Mouse (Mus musculus): ENCODE measurements around the gene Snx10. TPM values are rescaled to one million over a fixed set of nuclear protein-coding genes. Genes with fewer than 3 reads are reported as not detected.

Snx10 gene
- polyA plus RNA-seq, 1 experiment from 2014 or later = 17.6 TPM

DNA sequence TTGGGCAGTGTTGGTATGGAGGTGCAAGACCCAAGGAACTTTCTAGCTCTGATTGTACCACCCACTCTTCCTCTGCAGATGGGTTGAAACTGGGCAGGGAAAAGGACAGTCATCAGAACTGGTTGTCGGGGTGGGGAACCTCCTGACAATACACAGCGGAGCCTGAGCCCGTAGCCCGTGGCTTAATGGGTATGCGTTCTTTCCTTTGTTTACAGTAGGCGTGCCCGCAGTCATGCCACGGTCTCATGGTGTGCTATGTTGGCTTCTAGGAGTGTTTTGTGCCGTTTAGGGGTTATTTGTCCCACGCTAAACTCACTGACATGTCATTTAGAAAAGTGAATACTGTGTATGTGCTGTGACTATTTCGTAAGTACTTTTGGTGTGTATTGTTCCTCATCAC is 90.0 kb downstream of the Snx10 start:
- ATAC-seq (ENCODE audit: insufficient number of reproducible peaks, insufficient read depth, low FRiP score, low read depth) = no peak
- H3K4me1 ChIP-seq (ENCODE audit: control insufficient read depth, insufficient read depth, low read length) = no peaks in the 10 kb centered on the region
- WGBS = 68% methylated on average over 11 of the region's 11 CpGs

DNA sequence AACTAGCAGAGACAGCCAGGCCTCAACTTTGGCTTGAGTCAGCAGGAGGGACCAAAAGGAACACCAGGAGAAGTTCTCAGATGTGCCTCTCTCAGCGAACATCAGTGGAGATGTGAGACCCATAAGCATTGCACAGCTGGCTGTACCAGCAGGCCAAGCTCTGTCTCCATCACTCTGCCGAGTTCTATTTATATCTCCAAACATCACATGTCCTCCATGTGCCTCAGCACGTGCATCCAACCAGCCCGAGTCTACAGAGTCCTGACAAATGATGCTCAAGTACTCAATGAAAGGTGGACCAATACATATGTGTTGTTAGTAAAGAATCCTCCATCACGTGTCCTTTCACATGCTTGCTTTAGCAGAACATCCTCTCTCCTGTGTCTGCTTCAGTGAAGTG is 103.1 kb downstream of the Snx10 start:
- no peak overlapping the region for H3K4me2 ChIP-seq (replicated peaks; ENCODE audit: low read depth, low read length)
- WGBS = 80% methylated on average over 5 of the region's 5 CpGs
- ATAC-seq (ENCODE audit: insufficient number of reproducible peaks, insufficient read depth, low FRiP score, low read depth) = no peak

More for the DNA sequence above, 90.0 kb downstream of the Snx10 start:
- Histone ChIP-seq H3K4me2 (replicated peaks; ENCODE audit: low read depth, low read length) (no peak overlapping the region), H3K9ac (replicated peaks; ENCODE audit: low read depth, low read length) (no peak overlapping the region), H3K4me3 (ENCODE audit: low read depth, low read length) (no peak overlapping the region), H3K27me3 (ENCODE audit: control insufficient read depth, insufficient read depth, low read length) (no peaks in the 10 kb centered on the region; the same call in 1 of the 2 replicates), H3K27ac (ENCODE audit: low read length) (no peak overlapping the region), H3K36me3 (ENCODE audit: control insufficient read depth, insufficient read depth, low read length) (no peaks in the 10 kb centered on the region), H3K9me3 (ENCODE audit: control insufficient read depth, low read depth, low read length) (no peaks in the 10 kb centered on the region)

DNA sequence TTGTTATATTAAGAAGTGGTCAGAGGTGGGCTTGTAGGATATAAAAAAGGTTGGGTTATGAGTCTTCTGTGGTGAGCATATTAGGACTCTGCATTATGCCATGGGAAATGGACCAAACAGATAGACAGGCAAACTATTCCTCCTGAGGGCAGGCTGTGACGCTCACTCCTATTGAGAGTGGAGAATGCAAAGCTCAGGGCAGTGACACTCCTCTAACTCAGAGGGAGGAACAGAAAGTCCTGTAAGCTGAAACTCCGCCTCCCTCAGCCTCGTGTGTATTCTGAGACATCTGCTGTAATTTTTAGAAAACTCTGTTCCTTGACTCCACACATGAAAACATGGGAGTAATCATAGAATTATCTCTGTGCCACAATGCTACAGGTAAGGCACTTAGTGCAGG is 106.0 kb downstream of the Snx10 start:
- no peak for ATAC-seq (ENCODE audit: insufficient number of reproducible peaks, insufficient read depth, low FRiP score, low read depth)
- Histone ChIP-seq H3K4me3 (ENCODE audit: low read depth, low read length) (no peak overlapping the region), H3K36me3 (ENCODE audit: control insufficient read depth, insufficient read depth, low read length) (no peaks in the 10 kb centered on the region), H3K9ac (replicated peaks; ENCODE audit: low read depth, low read length) (no peak overlapping the region), H3K27me3 (ENCODE audit: control insufficient read depth, insufficient read depth, low read length) (no peaks in the 10 kb centered on the region), H3K27ac (ENCODE audit: low read length) (no peak overlapping the region), H3K4me2 (replicated peaks; ENCODE audit: low read depth, low read length) (no peak overlapping the region), H3K9me3 (ENCODE audit: control insufficient read depth, low read depth, low read length) (no peaks in the 10 kb centered on the region), H3K4me1 (ENCODE audit: control insufficient read depth, insufficient read depth, low read length) (peaks cover 8% of the 10 kb centered on the region)
- WGBS = 39% methylated on average over 3 of the region's 3 CpGs

More for the DNA sequence above, 103.1 kb downstream of the Snx10 start:
- H3K27me3 ChIP-seq (ENCODE audit: control insufficient read depth, insufficient read depth, low read length) = no peaks in the 10 kb centered on the region
- H3K9ac ChIP-seq (replicated peaks; ENCODE audit: low read depth, low read length) = no peak overlapping the region
- no peak overlapping the region for H3K4me3 ChIP-seq (ENCODE audit: low read depth, low read length)
- no peaks in the 10 kb centered on the region for H3K4me1 ChIP-seq (ENCODE audit: control insufficient read depth, insufficient read depth, low read length)
- H3K36me3 ChIP-seq (ENCODE audit: control insufficient read depth, insufficient read depth, low read length) = no peaks in the 10 kb centered on the region
- no peak overlapping the region for H3K27ac ChIP-seq (ENCODE audit: low read length)
- no peaks in the 10 kb centered on the region for H3K9me3 ChIP-seq (ENCODE audit: control insufficient read depth, low read depth, low read length)

DNA sequence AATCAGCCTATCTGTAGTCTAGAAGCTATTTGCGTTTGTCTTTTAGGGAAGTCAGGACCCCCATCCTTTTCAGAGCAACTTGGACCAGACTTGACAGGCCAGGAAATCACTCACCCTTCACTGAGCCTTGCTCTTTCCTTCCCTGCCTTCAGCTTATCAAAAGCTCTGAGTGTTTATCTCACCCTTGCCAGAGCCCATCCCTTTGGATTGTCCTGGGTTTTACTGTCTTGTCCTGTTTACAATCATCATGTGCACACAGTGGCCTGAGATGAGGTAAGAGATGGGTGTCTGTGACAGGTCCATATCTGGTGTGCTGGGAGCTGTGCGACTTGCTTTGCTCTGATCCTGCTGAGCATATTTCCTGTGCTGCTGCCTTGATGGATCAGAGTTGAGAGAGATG is 106.5 kb downstream of the Snx10 start:
- H3K27ac ChIP-seq (ENCODE audit: low read length) = no peak overlapping the region
- H3K4me1 ChIP-seq (ENCODE audit: control insufficient read depth, insufficient read depth, low read length) = peaks cover 8% of the 10 kb centered on the region
- no peak overlapping the region for H3K9ac ChIP-seq (replicated peaks; ENCODE audit: low read depth, low read length)
- ATAC-seq (ENCODE audit: insufficient number of reproducible peaks, insufficient read depth, low FRiP score, low read depth) = no peak
- H3K36me3 ChIP-seq (ENCODE audit: control insufficient read depth, insufficient read depth, low read length) = no peaks in the 10 kb centered on the region
- no peaks in the 10 kb centered on the region for H3K9me3 ChIP-seq (ENCODE audit: control insufficient read depth, low read depth, low read length)
- WGBS = 48% methylated on average over 2 of the region's 2 CpGs
- no peak overlapping the region for H3K4me3 ChIP-seq (ENCODE audit: low read depth, low read length)
- H3K27me3 ChIP-seq (ENCODE audit: control insufficient read depth, insufficient read depth, low read length) = no peaks in the 10 kb centered on the region
- H3K4me2 ChIP-seq (replicated peaks; ENCODE audit: low read depth, low read length) = no peak overlapping the region

DNA sequence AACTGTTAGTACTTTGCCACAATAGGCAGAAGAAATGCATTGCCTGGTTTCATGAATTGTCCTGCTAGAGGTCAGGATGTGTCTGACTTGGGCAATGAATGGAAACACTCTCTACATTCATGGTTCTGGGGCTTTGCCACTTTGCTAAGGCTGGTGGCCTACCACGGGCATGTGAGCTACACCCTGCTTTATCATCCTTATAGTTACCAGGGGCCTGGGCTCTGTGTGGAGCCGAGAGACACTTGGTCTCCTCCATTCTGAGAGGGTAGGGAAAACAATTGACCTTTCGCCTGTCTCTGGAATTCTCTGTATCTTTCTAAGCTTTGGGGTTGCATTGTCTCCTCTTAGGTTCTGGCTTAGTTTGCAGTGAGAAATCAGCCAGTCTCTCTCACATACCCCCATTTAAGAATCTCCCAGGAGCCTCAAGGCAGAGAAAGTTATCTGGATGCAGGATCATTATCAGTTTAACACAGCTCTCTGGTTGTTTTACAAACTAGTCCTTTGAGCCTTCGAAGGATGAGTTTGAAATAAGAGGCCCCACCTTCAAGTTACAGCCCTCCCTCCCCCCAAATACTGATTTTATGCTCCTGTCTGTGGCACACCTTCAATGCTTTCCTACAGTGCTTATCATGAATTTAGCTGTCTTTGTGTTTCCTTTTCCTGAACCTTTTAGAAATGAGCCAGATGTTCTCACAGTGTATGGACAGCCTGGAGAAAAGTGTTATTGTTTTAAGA is 109.4 kb downstream of the Snx10 start:
- 51% methylated on average over 4 of the region's 4 CpGs for WGBS
- H3K36me3 ChIP-seq (ENCODE audit: control insufficient read depth, insufficient read depth, low read length) = no peaks in the 10 kb centered on the region
- H3K27me3 ChIP-seq (ENCODE audit: control insufficient read depth, insufficient read depth, low read length) = no peaks in the 10 kb centered on the region
- no peak; the same call in 1 of the 2 replicates for ATAC-seq (ENCODE audit: insufficient number of reproducible peaks, insufficient read depth, low FRiP score, low read depth)
- no peaks in the 10 kb centered on the region for H3K9me3 ChIP-seq (ENCODE audit: control insufficient read depth, low read depth, low read length)
- H3K4me3 ChIP-seq (ENCODE audit: low read depth, low read length) = no peak overlapping the region
- no peak overlapping the region for H3K9ac ChIP-seq (replicated peaks; ENCODE audit: low read depth, low read length)
- peaks cover 10% of the 10 kb centered on the region for H3K4me1 ChIP-seq (ENCODE audit: control insufficient read depth, insufficient read depth, low read length)
- no peak overlapping the region for H3K27ac ChIP-seq (ENCODE audit: low read length)
- H3K4me2 ChIP-seq (replicated peaks; ENCODE audit: low read depth, low read length) = no peak overlapping the region

DNA sequence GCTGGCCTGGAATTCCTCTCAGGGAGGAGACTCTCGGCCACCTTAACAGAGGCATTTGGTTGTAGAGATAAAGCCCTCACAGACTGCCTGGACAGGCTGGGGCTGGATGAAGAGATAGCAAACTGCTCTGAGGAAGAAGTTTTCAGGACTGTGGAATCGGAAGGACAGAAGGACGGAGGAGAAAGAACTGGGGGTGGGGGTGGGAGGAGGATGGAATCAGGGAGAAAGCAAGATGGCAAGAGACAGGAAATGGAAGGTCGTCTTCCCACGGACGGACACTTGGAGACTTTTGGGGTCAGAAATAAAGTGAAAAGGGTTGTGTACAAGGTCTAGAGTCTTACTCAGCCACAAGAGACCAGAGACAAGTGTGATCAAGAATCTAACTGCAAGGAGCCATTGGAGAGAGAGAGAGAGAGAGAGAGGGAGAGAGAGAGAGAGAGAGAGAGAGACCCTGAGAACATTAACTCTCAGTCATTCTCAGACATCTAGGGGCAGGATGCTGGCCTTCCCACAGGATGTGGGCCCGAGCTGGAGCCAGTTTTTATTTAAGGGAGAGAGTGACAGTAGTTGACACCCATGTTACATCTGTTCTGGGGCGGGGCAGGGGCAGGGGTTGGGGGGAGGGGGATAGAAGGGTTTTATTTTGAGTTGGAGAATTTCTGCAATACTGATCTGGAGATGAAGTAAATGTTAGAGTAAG is 110.1 kb downstream of the Snx10 start:
- peak overlapping the region; percentile 21; the same call in 1 of the 2 replicates for H3K27ac ChIP-seq (ENCODE audit: low read length)
- H3K27me3 ChIP-seq (ENCODE audit: control insufficient read depth, insufficient read depth, low read length) = no peaks in the 10 kb centered on the region
- no peak overlapping the region for H3K4me2 ChIP-seq (replicated peaks; ENCODE audit: low read depth, low read length)
- 24% methylated on average over 8 of the region's 8 CpGs for WGBS
- no peak overlapping the region for H3K4me3 ChIP-seq (ENCODE audit: low read depth, low read length)
- no peak for ATAC-seq (ENCODE audit: insufficient number of reproducible peaks, insufficient read depth, low FRiP score, low read depth)
- H3K9me3 ChIP-seq (ENCODE audit: control insufficient read depth, low read depth, low read length) = no peaks in the 10 kb centered on the region
- H3K36me3 ChIP-seq (ENCODE audit: control insufficient read depth, insufficient read depth, low read length) = no peaks in the 10 kb centered on the region
- peaks cover 10% of the 10 kb centered on the region for H3K4me1 ChIP-seq (ENCODE audit: control insufficient read depth, insufficient read depth, low read length)
- H3K9ac ChIP-seq (replicated peaks; ENCODE audit: low read depth, low read length) = no peak overlapping the region

DNA sequence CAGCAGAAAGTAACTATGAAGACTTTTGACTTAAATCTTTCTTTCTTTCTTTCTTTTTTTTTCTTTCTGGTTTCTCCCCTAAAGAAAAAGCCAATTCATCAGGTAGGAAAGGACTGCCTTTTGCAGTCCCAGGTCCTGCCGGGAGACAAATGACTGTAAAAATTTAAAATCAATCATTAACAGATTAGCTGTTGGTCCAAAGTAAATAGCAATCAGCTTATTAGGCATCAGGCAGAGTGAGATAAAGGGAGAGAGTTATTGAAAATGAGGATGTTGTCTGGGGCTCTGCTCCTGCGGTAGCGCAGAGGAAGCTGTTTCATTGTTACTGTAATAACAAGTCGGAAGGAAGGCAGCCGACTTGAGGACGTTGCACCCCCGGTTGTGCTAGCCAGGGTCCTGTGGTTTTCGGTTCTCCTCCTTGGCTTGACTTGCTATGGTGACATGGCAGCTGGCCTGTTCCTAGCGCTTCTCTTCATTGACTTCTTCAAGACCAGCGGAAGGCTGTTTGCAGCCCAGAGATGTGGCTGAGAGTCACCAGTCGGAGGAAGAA is 112.4 kb downstream of the Snx10 start:
- Histone ChIP-seq H3K4me1 (ENCODE audit: control insufficient read depth, insufficient read depth, low read length) (peaks cover 10% of the 10 kb centered on the region), H3K27me3 (ENCODE audit: control insufficient read depth, insufficient read depth, low read length) (no peaks in the 10 kb centered on the region), H3K4me3 (ENCODE audit: low read depth, low read length) (no peak overlapping the region), H3K36me3 (ENCODE audit: control insufficient read depth, insufficient read depth, low read length) (no peaks in the 10 kb centered on the region), H3K4me2 (replicated peaks; ENCODE audit: low read depth, low read length) (no peak overlapping the region), H3K9ac (replicated peaks; ENCODE audit: low read depth, low read length) (no peak overlapping the region), H3K9me3 (ENCODE audit: control insufficient read depth, low read depth, low read length) (no peaks in the 10 kb centered on the region), H3K27ac (ENCODE audit: low read length) (no peak overlapping the region)
- WGBS = 55% methylated on average over 11 of the region's 11 CpGs
- ATAC-seq (ENCODE audit: insufficient number of reproducible peaks, insufficient read depth, low FRiP score, low read depth) = no peak
